14 mouse cellular contexts compared by ENCODE assay signal in genomic region chr9:75299342-75299741, GRCm38 (mm10). TPM values are rescaled to one million over a fixed set of nuclear protein-coding genes. Genes with fewer than 3 reads are reported as not detected.
DNase-seq lines count a peak whose midpoint lies in the region; ATAC-seq and TF ChIP-seq lines count a peak whose summit lies in the region.
"Had no signal": no experiment of that assay in that cellular context is flagged by ENCODE, and none has a peak within 500 bp of the region (broad histone marks: within the 10 kb centered on the region; RNA-seq: fewer than 3 reads in every experiment).

No protein-coding gene starts in this region.

- TF ChIP-seq CTCF in layer of hippocampus, adult 2 months (conservative IDR thresholded peaks at IDR 0.05), result peak; percentile 75

- peak; percentile 84 for ATAC-seq in megakaryocyte progenitor cell, adult 5-6 weeks (replicated peaks; ENCODE audit: poor library complexity)
- ATAC-seq: forebrain, embryonic 16.5 days had no signal

- no peak for DNase-seq in layer of hippocampus, adult 2 months (ENCODE audit: low spot score in 2 of 2)
- no peak for DNase-seq in layer of hippocampus, adult 18-20 months (ENCODE audit: low spot score in 2 of 2)
- peak; percentile 64 for DNase-seq in CD4-positive, CD25-positive, alpha-beta regulatory T cell, adult 2 months (ENCODE audit: low read depth, low spot score)
- DNase-seq in NIH3T3 (ENCODE audit: low read depth), result peak; percentile 34
- no peak for DNase-seq in spleen, postnatal 10 days (ENCODE audit: low spot score in 2 of 2)
- DNase-seq in kidney, postnatal 4 days, result no peak
- DNase-seq in Muller cell, postnatal 12 days (ENCODE audit: inconsistent ontology term), result no peak
- DNase-seq: adrenal gland, postnatal 25 days; kidney, postnatal 14 days had no signal

- no peak overlapping the region for H3K27ac ChIP-seq in layer of hippocampus, adult 2 months
- H3K27ac ChIP-seq: embryonic facial prominence, embryonic 10.5 days; limb, embryonic 12.5 days had no signal

- H3K4me3 ChIP-seq in layer of hippocampus, adult 2 months, result no peak overlapping the region
- H3K4me3 ChIP-seq: embryonic facial prominence, embryonic 10.5 days; limb, embryonic 12.5 days had no signal

RNA-seq across cellular contexts. Expression of gene Gnb5, which starts 6.7 kb away (rescaled TPM):
- total RNA-seq in layer of hippocampus, adult 2 months (2021), result 100 to 1,000 TPM; 125 to 127 TPM
- 100 to 1,000 TPM; 130 to 135 TPM for total RNA-seq in layer of hippocampus, adult 18-20 months (2021)
- 0.51 and 0.67 TPM in 2 replicates for total RNA-seq in megakaryocyte progenitor cell, adult 5-6 weeks (2015)
- total RNA-seq in megakaryocyte progenitor cell, adult 5-6 weeks (2017), result 1.00 and 2.1 TPM in 2 replicates

RNA-seq across cellular contexts. Expression of gene Bcl2l10, which starts 48.2 kb away (rescaled TPM):
- not detected for total RNA-seq in layer of hippocampus, adult 2 months (2021)
- not detected for total RNA-seq in layer of hippocampus, adult 18-20 months (2021)
- total RNA-seq in megakaryocyte progenitor cell, adult 5-6 weeks (2015), result not detected in 2 replicates
- not detected in 2 replicates for total RNA-seq in megakaryocyte progenitor cell, adult 5-6 weeks (2017)
- total RNA-seq: adrenal gland, postnatal 25 days; heart, postnatal 10 days had no signal

Comparison
In these comparisons a context has a peak if more than half of its experiments do, and no peak if none do; other contexts are left out.
1. DNase-seq: peak in CD4-positive, CD25-positive, alpha-beta regulatory T cell, adult 2 months (single experiment) and NIH3T3 (single experiment); none in layer of hippocampus, adult 2 months (0 of 2), layer of hippocampus, adult 18-20 months (0 of 2), spleen, postnatal 10 days (0 of 2), kidney, postnatal 4 days (0 of 2) and Muller cell, postnatal 12 days (single experiment).
2. RNA of gene Gnb5, which starts 6.7 kb away (total RNA-seq): 130 to 135 TPM in layer of hippocampus, adult 18-20 months and 125 to 127 TPM in layer of hippocampus, adult 2 months; 0.51 to 2.1 TPM in megakaryocyte progenitor cell, adult 5-6 weeks; every median in the first group is over 10 times any median in the second.